Mouse (Mus musculus) brain, embryonic 14.5 days (tissue): ENCODE results near the gene Elmo3.

Experiments
- CTCF ChIP-seq: fragments of 200-500 bp; IDR thresholded peaks from 2 replicates; pipeline ENCODE4 v1.5.1; 2012; ENCODE audit warnings: inconsistent platforms, mild to moderate bottlenecking, moderate library complexity, borderline replicate concordance; ENCODE audit not compliant: insufficient read depth, insufficient read length; ENCODE audit errors: extremely low read depth
- POLR2A ChIP-seq: fragments of 200-500 bp; IDR thresholded peaks from 2 replicates; pipeline ENCODE4 v1.6.1; 2012; ENCODE audit warnings: mild to moderate bottlenecking, inconsistent platforms, borderline replicate concordance; ENCODE audit not compliant: poor library complexity, insufficient read depth, insufficient read length, severe bottlenecking; ENCODE audit errors: extremely low read depth

DNA sequence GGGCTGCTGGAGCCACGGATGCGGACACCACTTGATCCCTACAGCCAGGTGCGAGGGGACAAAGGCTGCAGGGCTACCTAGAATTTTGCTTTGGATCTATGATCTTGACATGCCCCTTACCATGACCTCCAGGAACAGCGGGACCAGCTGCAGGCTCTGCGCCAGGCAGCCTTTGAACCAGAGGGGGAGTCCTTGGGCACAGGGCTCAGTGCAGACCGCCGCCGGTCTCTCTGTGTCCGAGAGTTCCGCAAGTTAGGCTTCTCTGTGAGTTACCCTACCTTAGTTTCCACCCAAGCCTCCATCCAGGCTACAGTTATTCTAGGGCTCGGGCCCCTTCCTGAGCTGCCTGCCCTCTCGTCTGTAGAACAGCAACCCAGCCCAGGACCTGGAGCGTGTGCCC, 2.3 kb downstream of the Elmo3 start:
- TF ChIP-seq POLR2A = no peak
- no peak for TF ChIP-seq CTCF
